Mouse (Mus musculus) bone marrow macrophage, adult 2 months (primary cell): Measurements from ENCODE around the gene Scrn2.

ENCODE experiments used
- CTCF ChIP-seq: IDR thresholded peaks from 2 replicates; pipeline ENCODE4 v1.5.1; 2012; ENCODE audit warnings: low read depth, mild to moderate bottlenecking, low read length, moderate library complexity
- POLR2A ChIP-seq: IDR thresholded peaks from 2 replicates; pipeline ENCODE4 v1.6.1; 2012; ENCODE audit warnings: mild to moderate bottlenecking, low read depth, low read length, borderline replicate concordance

DNA sequence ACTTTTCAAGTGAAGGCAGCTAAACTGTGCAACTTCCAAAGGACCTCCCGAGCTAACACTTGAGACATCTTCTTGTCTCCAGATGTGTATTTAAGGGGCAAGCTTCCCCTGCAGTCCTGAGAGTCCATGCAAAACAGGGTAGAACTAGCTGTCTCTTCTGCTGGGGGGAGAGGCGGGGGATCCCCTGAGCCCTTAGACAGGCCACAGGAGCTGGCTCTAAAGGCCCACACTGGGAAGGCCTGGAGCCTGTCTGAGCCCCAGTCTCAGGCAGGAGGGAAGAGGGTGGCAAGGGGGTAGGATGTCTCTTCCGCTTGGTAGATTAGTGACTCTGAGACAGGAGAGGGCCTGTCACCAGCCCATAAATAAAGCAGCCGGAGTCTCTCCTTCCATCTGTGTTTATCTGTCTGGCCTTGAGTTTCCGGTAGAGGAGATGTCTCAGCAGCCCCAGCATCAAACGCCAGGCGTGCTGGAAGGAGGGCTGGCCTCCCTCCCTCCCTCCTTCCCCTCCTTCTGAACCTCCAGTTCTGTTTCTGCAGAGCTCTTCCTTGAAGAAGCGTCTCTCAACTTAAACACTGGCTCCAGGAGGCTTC is 36.9 kb upstream of the Scrn2 start:
- TF ChIP-seq POLR2A, result no peak
- no peak for TF ChIP-seq CTCF
